Mouse (Mus musculus) fibroblast of lung, adult 2 months (primary cell): ENCODE measurements around the gene Trpv4.

ENCODE experiments used
- DNase-seq: peaks from one replicate; pipeline ENCODE4 v3.0.0-alpha.2; 2011; ENCODE audit warnings: low read depth

Trpv4 gene

DNA sequence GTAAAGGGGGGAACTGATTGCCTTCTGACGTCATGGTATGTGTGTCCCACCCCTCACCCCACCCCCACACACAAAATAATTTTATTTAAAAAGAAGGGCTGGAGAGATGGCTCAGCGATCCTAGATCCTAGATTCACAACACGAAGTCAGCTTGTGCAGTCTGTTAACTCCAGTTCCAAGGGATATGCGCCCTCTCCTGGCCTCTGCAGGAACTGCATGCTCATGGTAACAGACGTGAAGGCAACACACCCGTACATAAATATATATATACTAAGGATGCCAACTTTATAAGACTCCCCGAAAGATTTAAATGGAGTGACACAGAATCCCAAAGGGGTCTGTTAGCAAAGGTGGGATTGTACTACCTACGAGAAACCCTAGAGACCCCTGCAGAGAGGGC is 39.4 kb downstream of the Trpv4 start:
- no peak for DNase-seq

DNA sequence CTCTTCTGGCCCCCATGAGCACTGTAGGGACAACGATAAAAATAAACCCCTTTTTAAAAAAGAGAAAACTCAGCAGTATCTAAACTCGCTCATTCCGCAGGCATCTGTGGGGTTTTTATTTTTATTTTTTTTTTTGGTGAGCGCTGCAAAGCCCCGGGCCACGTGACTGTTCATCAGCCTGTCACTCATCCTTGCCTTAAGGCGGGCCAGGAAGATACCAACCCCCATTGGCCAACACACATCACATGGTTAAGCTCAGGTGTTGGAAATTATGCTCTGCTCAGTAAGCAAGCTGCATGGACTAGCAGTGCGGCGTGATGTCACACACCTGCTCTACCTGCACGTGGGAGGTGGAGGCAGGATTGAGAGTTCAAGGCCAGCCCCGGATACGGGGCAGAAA is 40.4 kb downstream of the Trpv4 start:
- DNase-seq: no peak

DNA sequence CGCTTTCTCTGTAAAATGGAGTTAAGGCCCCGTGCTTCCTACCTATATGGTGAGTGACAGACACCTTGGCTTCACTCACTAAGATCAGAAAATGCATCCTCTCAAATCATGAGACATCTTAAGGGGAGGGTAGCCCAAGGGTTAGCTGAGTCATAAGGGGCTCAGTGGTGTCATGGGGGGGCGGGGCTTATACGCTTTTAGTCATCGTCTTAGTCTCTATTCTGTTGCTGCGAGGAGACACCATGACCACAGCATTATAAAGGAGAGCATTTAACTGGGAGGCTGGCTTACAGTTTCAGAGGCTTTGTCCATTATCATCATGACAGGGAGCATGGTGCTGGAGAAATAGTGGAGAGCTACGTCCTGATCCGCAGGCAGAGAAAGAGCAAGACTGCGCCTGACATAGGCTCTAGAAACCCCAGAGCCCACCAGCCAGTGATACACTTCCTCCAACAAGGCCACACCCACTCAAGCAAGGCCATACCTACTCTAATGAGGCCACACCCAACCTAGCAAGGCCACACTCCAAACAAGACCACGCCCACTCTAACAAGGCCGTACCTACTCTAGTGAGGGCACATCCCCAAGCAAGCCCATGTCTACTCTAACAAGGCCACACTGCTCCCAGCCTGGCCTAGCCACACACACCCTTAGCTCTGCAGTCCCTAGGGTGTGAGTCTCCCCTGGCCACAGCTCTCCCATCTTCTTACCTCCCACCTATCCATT is 41.7 kb downstream of the Trpv4 start:
- DNase-seq: no peak

DNA sequence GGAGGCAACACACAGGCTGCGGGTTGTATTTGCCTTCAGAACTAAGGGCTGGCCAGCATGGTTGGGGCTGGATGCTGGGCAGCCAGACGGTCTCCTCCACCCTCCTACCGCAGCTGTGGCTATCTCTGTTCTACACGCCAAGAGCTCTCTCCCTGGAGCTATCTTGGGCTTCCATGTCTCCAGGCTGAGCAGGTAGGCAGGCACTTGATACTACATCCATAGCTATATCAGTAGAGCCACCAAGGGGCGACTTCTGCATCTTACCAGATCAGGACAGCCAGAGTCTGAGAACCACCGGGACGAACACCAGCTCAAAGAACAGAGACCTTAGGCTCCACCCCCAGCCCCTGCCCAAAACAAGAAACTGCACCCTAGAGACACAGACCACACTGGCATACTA is 43.4 kb downstream of the Trpv4 start:
- no peak for DNase-seq

DNA sequence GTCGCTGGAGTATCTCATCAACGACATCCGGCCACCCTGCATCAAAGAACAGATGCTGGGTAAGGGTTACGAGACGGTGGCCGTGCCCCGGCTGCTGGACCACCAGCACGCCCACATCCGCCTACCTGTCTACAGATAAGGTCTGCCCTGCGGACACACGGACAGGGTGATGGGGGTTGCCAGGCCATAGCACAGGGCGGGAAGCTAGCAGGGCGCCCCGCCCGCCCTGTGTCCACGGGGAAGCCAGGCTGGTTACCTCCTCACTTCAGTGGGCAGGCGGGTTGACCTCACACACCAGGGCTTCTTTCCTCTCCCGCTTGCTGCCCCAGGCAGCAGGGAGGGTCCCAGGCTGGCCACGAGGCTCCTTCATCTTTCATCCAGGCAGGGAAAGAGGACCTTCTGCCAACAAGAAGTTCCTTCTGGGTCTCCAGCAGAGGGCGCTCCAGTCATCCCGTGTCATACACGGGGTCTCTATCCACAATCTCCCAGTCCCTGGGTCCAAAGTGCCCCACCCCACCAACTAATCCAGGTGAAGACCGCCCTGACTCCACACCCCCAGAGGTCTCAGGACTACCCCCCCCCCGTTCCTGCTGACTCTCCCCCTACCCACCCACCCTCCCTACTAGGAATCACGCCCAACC is 46.1 kb downstream of the Trpv4 start:
- DNase-seq: no peak

DNA sequence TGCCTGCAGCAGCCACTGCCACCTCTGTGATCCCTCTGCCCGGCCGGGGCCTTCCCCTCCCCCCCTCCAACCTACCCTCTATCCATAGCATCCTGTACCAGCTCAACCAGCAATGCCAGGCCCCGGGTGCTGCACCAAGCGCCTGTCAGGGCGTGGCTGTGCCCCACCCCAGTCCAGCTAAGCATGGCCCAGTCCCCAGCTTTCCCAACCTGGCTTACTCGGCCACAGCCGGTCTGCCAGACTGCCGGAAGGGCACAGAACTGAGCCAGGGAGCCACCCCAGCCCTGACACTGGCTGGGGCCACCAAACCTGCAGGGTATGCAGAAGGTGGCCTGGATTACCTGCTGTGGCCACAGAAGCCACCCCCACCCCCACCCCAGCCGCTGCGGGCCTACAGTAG is 47.0 kb downstream of the Trpv4 start:
- no peak for DNase-seq

DNA sequence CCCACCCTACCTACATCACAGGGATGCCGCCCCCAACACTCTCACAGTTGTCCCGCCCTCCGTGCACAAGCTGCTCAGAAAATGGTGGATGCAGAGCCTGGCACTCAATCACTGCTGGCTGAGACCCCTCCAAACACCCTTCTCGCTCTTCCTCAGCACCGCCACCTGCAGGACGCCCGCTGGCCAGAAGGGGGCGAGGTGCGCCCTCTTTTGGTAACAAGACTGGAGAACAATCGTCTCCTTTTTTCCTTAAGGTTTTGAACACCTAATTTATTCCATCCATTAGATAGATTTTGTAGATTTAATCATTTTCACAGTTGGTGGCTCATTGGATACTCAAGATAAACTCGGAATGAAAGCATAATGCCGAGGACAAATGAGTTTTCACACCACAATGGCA is 49.7 kb downstream of the Trpv4 start:
- DNase-seq: no peak

DNA sequence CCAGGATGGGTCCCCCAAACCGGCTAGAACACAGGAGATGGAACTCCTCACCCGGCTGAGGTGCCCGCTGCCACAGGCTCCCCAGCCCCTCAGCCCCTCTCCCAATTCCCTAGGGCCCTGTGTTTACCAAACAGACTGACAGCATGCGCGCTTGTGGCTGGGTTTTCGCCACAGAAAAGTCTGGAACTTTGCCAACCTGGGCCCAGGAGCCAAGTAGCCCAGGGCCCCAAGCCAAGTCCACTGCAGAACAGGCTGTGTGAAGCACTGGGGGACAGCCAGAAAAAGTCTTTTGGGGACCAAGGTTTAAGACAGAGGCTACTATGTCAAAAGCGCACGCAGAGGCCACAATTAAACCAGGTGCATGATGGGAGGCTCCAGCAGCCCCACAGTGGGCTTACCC is 50.6 kb downstream of the Trpv4 start:
- DNase-seq: no peak

DNA sequence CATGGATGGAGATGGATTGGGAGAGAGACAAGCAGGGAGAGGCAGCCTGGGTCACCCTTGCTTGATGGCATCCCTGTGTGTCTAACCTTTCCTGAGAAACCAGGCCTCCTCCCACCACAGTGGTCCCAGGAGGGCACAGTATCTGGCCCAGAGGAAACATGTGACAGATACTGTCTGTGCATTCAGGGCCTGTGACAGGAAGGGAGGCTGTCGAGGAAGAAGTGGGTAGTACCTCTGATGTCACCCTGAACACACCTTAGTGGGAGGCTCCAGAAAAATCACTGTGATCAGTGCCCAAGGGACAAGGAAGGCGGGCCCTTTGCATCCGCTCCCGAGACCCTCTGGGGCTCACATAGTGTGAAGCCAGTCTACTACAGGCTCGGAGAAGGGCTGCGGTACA is 52.2 kb downstream of the Trpv4 start:
- no peak for DNase-seq

DNA sequence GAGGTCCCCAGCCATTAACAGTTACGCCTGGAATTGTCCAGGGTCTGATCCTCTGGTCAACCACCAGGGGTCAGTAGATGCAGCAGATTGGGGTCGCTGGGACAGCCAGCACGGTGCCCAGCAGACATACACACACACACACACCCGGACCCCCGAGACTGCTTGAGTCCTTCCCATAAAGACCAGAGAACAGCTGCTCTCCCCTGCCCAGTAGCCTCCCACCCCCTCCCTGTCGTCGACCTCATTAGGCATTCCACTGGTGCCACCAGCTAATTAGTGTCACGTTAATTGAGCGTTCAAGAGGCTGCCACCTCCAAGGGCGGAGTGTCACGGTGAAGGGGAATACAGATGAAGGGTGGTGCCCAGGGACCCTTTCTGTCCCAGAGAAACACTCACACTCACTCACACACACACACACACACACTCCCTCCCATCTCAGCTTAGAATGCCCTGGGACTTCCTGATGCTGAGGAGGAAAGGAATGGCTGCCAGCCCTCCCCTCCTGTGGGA is 53.4 kb downstream of the Trpv4 start:
- DNase-seq: no peak

DNA sequence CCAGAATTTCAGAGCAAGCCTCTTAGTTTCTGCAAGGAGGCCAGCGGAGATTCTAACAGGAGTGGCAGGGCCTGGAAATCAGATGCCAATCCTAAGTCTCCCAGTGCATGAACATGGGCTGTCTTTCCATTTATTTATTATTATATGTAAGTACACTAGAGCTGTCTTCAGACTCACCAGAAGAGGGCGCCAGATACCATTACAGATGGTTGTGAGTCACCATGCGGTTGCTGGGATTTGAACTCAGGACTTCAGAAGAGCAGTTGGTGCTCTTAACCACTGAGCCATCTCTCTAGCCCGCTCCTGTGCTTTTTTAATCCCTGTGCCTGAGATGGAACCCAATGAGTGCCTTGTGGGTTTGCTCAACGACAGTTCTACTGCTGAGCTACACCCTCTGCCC is 54.2 kb downstream of the Trpv4 start:
- DNase-seq: no peak

DNA sequence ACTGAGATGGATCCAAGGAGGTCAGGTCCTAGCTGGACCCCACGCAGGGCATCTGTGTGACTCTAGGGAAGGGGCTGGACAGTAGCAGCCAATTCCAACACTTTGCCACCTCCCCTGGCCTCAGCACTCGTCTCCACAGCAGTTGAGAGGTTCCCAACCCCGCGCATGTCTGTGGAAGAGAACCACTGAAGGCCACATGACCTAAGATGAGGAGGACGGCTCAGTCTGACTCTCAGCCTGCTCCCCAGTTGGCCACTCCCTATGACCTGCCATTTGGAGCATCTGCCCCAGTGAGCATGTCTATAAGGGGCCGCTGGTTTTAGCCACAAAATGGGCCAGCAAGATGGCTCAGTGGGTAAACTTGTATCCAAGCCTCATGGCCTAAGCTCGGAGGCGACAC is 56.2 kb downstream of the Trpv4 start:
- no peak for DNase-seq

DNA sequence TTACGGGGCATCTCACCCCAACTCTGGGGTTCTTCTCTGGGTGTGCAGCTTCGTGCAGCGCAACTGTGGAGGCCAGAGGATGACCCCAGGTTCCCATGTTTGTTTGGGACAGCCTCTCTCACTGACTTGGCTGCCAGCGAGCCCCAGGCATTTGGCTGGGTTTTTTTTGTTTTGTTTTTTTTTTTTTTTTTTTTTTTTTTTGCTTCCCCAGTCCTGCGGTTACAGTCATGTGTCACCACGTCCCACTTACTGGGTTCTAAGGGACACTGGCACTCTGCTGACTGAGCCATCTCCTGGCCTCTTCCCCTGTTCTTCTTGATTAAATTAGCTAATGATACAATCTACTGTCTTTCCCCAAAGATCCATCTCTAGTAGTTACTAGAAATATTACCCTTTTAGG is 60.6 kb downstream of the Trpv4 start:
- DNase-seq: no peak

DNA sequence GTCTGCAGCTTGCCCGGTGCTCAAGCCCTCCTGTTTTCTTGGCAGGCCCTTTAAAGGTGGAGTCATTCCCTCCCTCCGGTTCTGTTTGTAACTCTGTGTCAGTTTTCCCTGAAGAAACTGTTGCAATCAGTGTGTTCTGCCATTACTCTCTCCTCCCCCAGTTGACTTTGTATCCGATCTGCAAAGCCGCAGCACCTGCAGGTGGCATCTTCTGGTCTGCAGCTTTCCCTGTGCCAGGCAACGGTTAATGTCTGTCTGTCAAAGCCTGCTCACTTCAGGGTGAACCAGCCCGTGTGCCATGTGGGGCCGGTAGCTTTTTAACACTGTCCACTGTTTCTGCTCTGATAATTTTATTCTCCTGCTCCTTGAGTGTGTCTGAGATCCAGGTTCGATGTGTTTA is 61.0 kb downstream of the Trpv4 start:
- no peak for DNase-seq

DNA sequence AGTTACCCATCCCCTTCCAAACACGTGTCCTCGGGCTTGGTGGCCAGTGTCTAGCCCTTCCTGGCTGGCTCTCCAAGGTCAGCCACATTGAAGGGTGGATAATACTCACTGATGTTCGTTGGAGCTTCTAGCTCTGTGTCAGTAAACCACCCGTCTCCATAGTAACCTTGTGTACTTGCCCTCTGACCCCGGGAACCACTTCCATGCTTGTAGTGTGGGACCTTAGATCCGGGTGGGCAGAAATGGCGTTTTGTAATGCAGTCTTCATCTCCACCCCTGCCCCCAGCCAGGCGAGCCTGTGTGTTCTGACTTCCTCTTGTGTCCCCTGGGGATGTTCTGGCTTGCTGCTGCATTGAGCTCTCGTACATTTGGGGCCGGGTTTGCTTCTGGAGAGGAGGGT is 61.6 kb downstream of the Trpv4 start:
- DNase-seq: no peak

DNA sequence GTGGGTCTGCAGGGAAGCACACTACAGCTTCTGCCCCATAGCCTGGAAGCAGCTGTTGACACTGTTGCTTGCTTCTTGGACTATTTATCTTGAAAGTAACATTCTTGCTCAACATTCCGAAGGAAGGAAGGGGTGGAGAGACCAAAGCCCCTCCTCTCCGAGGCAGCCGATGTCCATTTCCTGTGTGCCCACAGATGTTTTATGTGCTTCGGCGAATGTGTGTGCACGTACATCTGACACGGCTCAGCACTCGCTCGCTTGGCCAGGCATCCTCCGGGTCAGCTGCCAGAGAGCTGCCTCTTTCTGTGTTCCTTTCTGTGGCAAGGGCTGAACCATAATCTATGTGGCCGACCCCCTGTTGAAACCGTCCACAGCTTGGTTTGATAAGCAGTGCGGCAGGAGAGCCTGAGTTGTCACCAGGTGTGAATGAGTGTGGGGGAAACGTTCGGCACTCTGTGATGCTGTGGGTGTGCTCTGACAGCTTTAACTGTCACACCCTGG is 63.4 kb downstream of the Trpv4 start:
- DNase-seq: no peak

DNA sequence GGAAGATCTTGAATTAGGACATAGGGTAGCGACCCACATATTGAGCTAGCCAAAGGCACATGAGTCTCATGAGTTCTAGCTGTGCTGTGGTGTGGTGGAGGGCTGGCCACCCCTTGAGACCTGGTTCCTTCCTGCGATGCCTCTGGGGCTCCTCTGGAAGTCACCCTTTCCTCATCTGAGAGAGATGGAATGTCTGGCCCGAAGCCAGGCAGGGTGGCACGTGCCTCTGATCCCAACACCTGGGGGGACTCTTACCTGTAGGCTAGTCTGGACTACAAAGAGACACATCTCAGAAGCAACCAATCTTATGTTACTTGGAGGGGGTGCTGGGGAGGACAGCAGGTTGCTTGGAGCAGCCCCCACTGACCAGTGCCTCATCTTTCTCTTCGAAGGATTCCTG is 64.3 kb downstream of the Trpv4 start:
- no peak for DNase-seq

DNA sequence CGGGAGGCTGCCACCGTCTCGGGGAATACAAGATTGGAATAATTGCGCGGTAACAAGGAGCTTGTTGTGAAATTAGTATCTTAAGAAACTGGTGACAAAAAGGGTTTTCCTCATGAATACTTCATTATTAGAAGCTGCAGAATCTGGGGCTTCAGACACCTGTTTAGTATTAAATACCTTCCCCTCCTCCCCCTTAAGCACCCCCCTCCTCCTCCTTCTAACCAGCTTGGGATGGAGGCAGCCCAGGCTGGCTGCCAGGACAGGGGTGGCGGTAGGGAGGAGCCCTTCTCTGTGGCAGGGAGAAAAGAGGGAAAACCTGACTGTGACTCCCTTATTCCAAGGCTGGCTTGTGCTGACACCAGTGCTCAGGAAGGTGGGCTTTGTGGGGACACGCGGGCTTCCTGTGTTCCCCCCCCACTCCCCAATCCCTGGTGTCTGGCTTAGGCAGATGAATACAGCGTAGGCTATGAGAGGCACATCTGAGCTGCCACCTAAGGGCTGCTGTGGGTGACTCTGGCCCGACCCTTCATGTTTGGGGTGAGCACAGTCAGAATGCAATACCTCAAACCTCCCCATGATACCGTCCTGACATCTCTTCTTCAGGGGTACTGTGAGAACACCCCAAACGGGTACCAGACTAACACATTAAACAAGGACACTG is 64.9 kb downstream of the Trpv4 start:
- DNase-seq: no peak

DNA sequence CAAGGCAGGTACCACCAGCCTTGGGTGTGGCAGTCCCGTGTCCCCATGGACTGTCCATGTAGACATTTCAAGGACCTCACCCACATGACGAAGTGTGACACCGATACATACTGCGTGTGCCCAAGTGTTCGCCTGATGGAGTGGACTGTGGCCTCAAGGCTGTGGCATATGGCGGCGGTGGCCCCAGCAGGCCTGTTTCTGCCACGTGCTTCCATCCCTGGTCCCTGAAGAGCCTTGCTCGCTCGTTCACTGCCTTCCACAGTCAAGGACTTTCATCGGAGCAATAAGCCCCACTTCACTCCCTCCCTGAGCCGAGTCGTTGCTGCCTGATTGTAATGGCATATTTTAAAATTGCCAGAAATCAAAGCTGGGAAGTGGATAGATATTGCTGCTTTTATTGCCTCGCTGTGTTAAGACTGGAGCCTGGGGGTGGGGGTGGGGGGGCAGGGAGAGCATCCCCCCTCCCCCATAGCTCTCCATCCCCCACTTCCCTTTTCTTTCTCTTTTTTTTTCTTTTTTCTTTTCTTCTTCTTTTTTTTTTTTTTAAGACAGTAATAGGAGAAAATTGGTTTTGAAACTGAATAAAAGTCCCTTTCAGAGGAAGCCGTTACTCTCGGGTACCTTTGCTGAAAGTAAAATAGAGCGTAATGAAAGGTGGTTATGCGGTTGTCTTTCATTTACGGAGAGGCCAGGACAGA is 65.6 kb downstream of the Trpv4 start:
- DNase-seq: no peak

DNA sequence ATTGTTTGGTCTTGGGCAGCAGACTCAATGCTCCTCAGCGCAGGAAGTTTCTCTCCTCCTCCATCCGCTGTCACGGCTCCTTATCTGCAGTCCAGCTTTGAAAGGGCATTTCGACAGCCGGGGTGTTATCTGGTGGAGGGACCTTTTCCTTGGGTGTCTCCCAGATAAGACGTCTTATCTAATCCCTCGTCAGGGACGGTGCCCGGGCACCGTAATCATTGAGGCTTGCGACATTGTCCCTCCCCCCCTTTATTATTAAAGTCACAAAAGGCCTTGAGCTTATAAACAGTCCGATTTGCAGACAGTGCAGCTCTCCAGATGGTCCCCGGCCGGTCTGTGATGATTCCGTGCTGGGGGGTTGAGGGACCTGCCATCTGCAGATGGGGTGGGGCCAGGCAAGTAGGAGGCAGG is 67.1 kb downstream of the Trpv4 start:
- DNase-seq: no peak

DNA sequence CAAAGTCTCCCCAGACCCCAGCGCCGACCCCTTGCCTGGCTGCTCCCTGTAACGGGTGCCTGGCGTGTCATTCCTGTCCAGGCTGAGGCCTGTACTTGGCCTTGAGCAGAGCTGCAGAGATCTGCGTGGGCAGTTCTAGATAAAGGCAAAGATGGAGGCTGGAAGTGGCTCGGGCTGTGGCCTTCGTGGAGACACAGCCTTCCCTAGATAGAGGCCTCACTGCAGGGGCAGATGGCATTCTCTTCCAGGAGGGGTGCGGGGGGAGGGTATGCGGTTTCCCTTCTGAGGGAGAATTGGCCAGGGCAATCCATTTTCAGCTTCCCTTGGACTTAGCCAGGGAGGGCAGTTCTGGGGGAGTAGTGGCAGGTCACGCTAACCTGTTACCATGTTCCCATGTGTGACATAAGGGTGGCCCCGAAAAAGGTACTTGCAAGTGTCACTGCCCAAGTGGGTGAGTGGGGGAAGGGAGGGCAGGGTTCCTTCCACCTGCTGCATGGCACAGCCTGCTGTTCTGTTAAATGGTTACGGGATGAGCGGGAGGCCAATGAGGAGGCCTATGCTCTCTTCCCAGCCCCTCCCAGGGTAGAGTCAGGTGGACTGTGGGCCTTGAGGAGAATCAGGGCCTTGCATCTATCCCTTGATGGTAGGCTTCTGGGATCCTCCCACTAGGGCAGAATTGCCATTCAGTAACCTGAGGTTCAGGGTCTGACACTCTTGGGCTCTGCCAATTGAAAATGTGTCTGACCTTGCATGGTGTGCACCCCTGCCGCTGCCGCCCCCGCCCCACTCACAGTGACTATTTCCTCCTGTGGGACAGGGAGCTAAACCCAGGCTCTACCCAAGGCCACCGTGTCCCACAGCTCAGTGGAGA is 67.9 kb downstream of the Trpv4 start:
- DNase-seq: no peak

DNA sequence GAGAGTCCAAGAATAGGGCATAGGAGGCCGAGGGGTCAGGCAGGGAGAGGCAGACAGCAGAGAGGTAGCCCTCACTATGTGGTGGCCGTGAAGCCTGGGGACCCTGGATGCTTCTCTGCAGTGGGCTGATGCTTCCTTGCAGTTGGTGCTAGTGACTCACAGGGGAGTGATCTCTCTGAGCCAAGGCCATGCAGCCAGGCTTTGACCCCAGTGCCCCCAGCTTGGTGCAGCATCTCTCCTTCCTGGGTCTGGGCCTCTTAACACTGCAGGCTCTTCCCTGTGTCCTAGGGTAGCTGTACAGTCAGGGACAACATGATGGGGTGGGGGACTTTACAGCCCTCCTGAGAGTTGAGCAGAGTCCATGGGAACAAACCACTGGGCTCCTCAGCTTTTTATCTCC is 68.8 kb downstream of the Trpv4 start:
- no peak for DNase-seq
